Mouse (Mus musculus) CH12.LX (cell line): ENCODE measurements around the gene Trio. TPM values are rescaled to one million over a fixed set of nuclear protein-coding genes. Genes with fewer than 3 reads are reported as not detected.

Experiments
- DNase-seq: peaks from one replicate; pipeline ENCODE4 v3.0.0-alpha.2; 2013; ENCODE audit errors: extremely low read depth
- H3K27ac ChIP-seq: 2 replicates; pipeline ENCODE4 v1.5.1; 2012; ENCODE audit warnings: low read depth, mild to moderate bottlenecking, control low read depth, moderate library complexity; ENCODE audit not compliant: insufficient read depth
- H3K27me3 ChIP-seq: replicated peaks from 2 replicates; pipeline ENCODE3; 2012; ENCODE audit warnings: inconsistent platforms
- H3K36me3 ChIP-seq, 2 experiments: replicated peaks in 1 of 2; 2 replicates each; pipeline versions ENCODE3 to v1.6.1; 2012; ENCODE audit warnings: inconsistent platforms in 1 of 2, low read length in 1 of 2, mild to moderate bottlenecking in 1 of 2, mixed read lengths in 1 of 2, moderate library complexity in 1 of 2; ENCODE audit not compliant: control insufficient read depth in 1 of 2, insufficient read depth in 1 of 2
- H3K4me1 ChIP-seq, 2 experiments: 2 replicates each; pipeline ENCODE4 v1.6.1; 2012; ENCODE audit warnings: inconsistent platforms in 1 of 2, moderate library complexity in 1 of 2; ENCODE audit not compliant: insufficient read depth in 2 of 2, control insufficient read depth in 1 of 2
- H3K4me2 ChIP-seq: 2 replicates; pipeline ENCODE4 v1.6.1; 2012; ENCODE audit warnings: low read depth, mild to moderate bottlenecking, control low read depth; ENCODE audit not compliant: poor library complexity, insufficient read depth, severe bottlenecking
- H3K4me3 ChIP-seq, 3 experiments: fragments of 150-350 bp in 1 of 3; sonication (generic) in 1 of 3; replicated peaks in 1 of 3; 2 replicates each; pipeline versions ENCODE3 to v1.5.1; 2011 to 2012; ENCODE audit warnings: low read depth in 2 of 3, low read length in 2 of 3, mild to moderate bottlenecking in 2 of 3, moderate library complexity in 2 of 3, control low read depth in 1 of 3, improper control_type of control experiment in 1 of 3, inconsistent platforms in 1 of 3, mixed read lengths in 1 of 3; ENCODE audit not compliant: poor library complexity in 1 of 3
- H3K79me2 ChIP-seq: replicated peaks from 2 replicates; pipeline ENCODE4 v1.6.1; 2012; ENCODE audit warnings: mild to moderate bottlenecking, moderate library complexity; ENCODE audit not compliant: control insufficient read depth, poor library complexity, insufficient read depth, severe bottlenecking; ENCODE audit errors: extremely low read depth
- H3K9ac ChIP-seq: 2 replicates; pipeline ENCODE4 v1.6.1; 2012; ENCODE audit warnings: low read depth, mild to moderate bottlenecking, control low read depth, moderate library complexity; ENCODE audit not compliant: insufficient read depth
- H3K9me3 ChIP-seq: replicated peaks from 2 replicates; pipeline ENCODE3; 2012; ENCODE audit warnings: low read length, inconsistent platforms, mixed read lengths
- BHLHE40 ChIP-seq: IDR thresholded peaks from 2 replicates; pipeline ENCODE4 v1.6.1; 2011; ENCODE audit warnings: mild to moderate bottlenecking, low read depth, low read length, improper control_type of control experiment
- CHD1 ChIP-seq: IDR thresholded peaks from 2 replicates; pipeline ENCODE4 v1.6.1; 2012; ENCODE audit warnings: low read depth, low read length, improper control_type of control experiment, inconsistent platforms
- CHD2 ChIP-seq: IDR thresholded peaks from 2 replicates; pipeline ENCODE4 v1.6.1; 2011; ENCODE audit warnings: low read length, improper control_type of control experiment
- E2F4 ChIP-seq: IDR thresholded peaks from 2 replicates; pipeline ENCODE4 v1.6.1; 2011; ENCODE audit warnings: low read depth, low read length, improper control_type of control experiment; ENCODE audit not compliant: insufficient replicate concordance
- GABPA ChIP-seq: IDR thresholded peaks from 2 replicates; pipeline ENCODE4 v1.6.1; 2012; ENCODE audit warnings: low read depth, low read length, improper control_type of control experiment, inconsistent platforms; ENCODE audit not compliant: insufficient replicate concordance
- HCFC1 ChIP-seq: IDR thresholded peaks from 2 replicates; pipeline ENCODE4 v1.6.1; 2012; ENCODE audit warnings: low read depth, mild to moderate bottlenecking, inconsistent platforms, low read length, improper control_type of control experiment
- IRF4 ChIP-seq: IDR thresholded peaks from 2 replicates; pipeline ENCODE4 v1.6.1; 2014; ENCODE audit warnings: low read depth, mild to moderate bottlenecking, inconsistent platforms, low read length, improper control_type of control experiment
- JUN ChIP-seq: IDR thresholded peaks from 2 replicates; pipeline ENCODE4 v1.6.1; 2011; ENCODE audit warnings: low read depth, mild to moderate bottlenecking, low read length, improper control_type of control experiment, moderate library complexity; ENCODE audit not compliant: insufficient read depth
- JUND ChIP-seq: conservative IDR thresholded peaks from 2 replicates; pipeline ENCODE4 v1.6.1; 2011; ENCODE audit warnings: low read depth, low read length, improper control_type of control experiment
- MAFK ChIP-seq: IDR thresholded peaks from 2 replicates; pipeline ENCODE4 v1.6.1; 2011; ENCODE audit warnings: low read length, improper control_type of control experiment; ENCODE audit not compliant: insufficient replicate concordance
- MAX ChIP-seq: IDR thresholded peaks from 2 replicates; pipeline ENCODE4 v1.6.1; 2011; ENCODE audit warnings: low read length, improper control_type of control experiment
- MEF2A ChIP-seq: IDR thresholded peaks from 2 replicates; pipeline ENCODE4 v1.6.1; 2014; ENCODE audit warnings: low read depth, mild to moderate bottlenecking, inconsistent platforms, low read length, improper control_type of control experiment, borderline replicate concordance
- NELFE ChIP-seq: IDR thresholded peaks from 2 replicates; pipeline ENCODE4 v1.6.1; 2011; ENCODE audit warnings: low read depth, low read length, improper control_type of control experiment
- NRF1 ChIP-seq: IDR thresholded peaks from 2 replicates; pipeline ENCODE4 v1.6.1; 2014; ENCODE audit warnings: low read depth, mild to moderate bottlenecking, inconsistent platforms, low read length, improper control_type of control experiment, moderate library complexity
- PAX5 ChIP-seq: IDR thresholded peaks from 2 replicates; pipeline ENCODE4 v1.6.1; 2012; ENCODE audit warnings: low read length, inconsistent platforms, mixed read lengths
- POLR2A ChIP-seq: IDR thresholded peaks from 2 replicates; pipeline ENCODE4 v1.6.1; 2011; ENCODE audit warnings: low read depth, mild to moderate bottlenecking, improper control_type of control experiment, low read length
- RAD21 ChIP-seq: IDR thresholded peaks from 2 replicates; pipeline ENCODE4 v1.6.1; 2011; ENCODE audit warnings: low read depth, mild to moderate bottlenecking, low read length, improper control_type of control experiment, moderate library complexity
- SMC3 ChIP-seq: IDR thresholded peaks from 2 replicates; pipeline ENCODE4 v1.6.1; 2011; ENCODE audit warnings: low read depth, low read length, improper control_type of control experiment
- TBP ChIP-seq: conservative IDR thresholded peaks from 2 replicates; pipeline ENCODE4 v1.6.1; 2011; ENCODE audit warnings: low read depth, low read length, improper control_type of control experiment
- TCF12 ChIP-seq: IDR thresholded peaks from 2 replicates; pipeline ENCODE4 v1.6.1; 2014; ENCODE audit warnings: low read depth, mild to moderate bottlenecking, inconsistent platforms, low read length, improper control_type of control experiment
- UBTF ChIP-seq: IDR thresholded peaks from 2 replicates; pipeline ENCODE4 v1.6.1; 2012; ENCODE audit warnings: low read depth, mild to moderate bottlenecking, inconsistent platforms, low read length, improper control_type of control experiment, moderate library complexity
- USF1 ChIP-seq: IDR thresholded peaks from 2 replicates; pipeline ENCODE4 v1.6.1; 2014; ENCODE audit warnings: low read depth, mild to moderate bottlenecking, inconsistent platforms, low read length, improper control_type of control experiment
- ZC3H11A ChIP-seq: IDR thresholded peaks from 2 replicates; pipeline ENCODE4 v1.6.1; 2012; ENCODE audit warnings: low read depth, mild to moderate bottlenecking, inconsistent platforms, low read length, improper control_type of control experiment
- ZKSCAN1 ChIP-seq: IDR thresholded peaks from 2 replicates; pipeline ENCODE4 v1.6.1; 2012; ENCODE audit warnings: low read depth, inconsistent platforms, low read length, improper control_type of control experiment, borderline replicate concordance
- ZNF384 ChIP-seq: IDR thresholded peaks from 2 replicates; pipeline ENCODE4 v1.6.1; 2012; ENCODE audit warnings: low read depth, low read length, improper control_type of control experiment, inconsistent platforms
- dilution Hi-C: fragments of 300-500 bp; cut with MboI; formaldehyde crosslinking; loops from 2 replicates; pipeline ENCODE4 v1.14.3; 2020; ENCODE audit warnings: low sequenced_read_pairs; ENCODE audit not compliant: extremely low pct_unique_long_range_greater_than_20kb, extremely low pct_ligation_motif_present
- in situ Hi-C: fragments of 300-500 bp; cut with MboI; formaldehyde crosslinking; loops from 3 replicates; pipeline ENCODE4 v1.14.3; 2019; ENCODE audit warnings: low sequenced_read_pairs, low pct_ligation_motif_present, low pct_unique_long_range_greater_than_20kb, mixed read lengths
- polyA plus RNA-seq: library from polyadenylated mRNA; unstranded; fragments of >175 nt; gene quantifications from 2 replicates; pipeline ENCODE4 v1.2.1, GENCODE M21; 2012; ENCODE audit warnings: low read depth; ENCODE audit not compliant: insufficient read length
- total RNA-seq, 2 experiments: library from RNA; depleted of rRNA; stranded (reverse); fragments of 300-350 nt in 1 of 2; fragments of >200 nt in 1 of 2; gene quantifications; 2 replicates each; pipeline ENCODE4 v1.2.3; 2012 to 2014

Trio gene
- total and polyA plus RNA-seq, 3 experiments, result 3.9 to 17.5 (median 4.3) TPM

- Histone ChIP-seq H3K36me3 (no peaks in the 10 kb centered on the region), H3K9ac (no peak overlapping the region), H3K4me1 (peaks cover 0 to 13% of the 10 kb centered on the region in 2 experiments; a peak in 2 of 4 replicates), H3K9me3 (no peaks in the 10 kb centered on the region), H3K27me3 (no peaks in the 10 kb centered on the region), H3K79me2 (no peaks in the 10 kb centered on the region), H3K4me2 (no peak overlapping the region), H3K27ac (no peak overlapping the region), H3K4me3 (no peak overlapping the region)
- dilution Hi-C loops, result no loop called here
- TF ChIP-seq RAD21, result no peak
- TF ChIP-seq CHD1, result no peak
- TF ChIP-seq GABPA, result no peak
- TF ChIP-seq NRF1, result no peak
- no peak for TF ChIP-seq SMC3
- TF ChIP-seq USF1, result no peak
- no peak for TF ChIP-seq MAFK
- TF ChIP-seq MAX, result no peak
- TF ChIP-seq PAX5, result no peak
- TF ChIP-seq TBP, result no peak
- TF ChIP-seq TCF12, result no peak
- no peak for TF ChIP-seq E2F4
- no peak for TF ChIP-seq ZNF384
- TF ChIP-seq ZKSCAN1, result no peak
- TF ChIP-seq JUND, result no peak
- TF ChIP-seq POLR2A, result no peak
- TF ChIP-seq BHLHE40, result no peak
- no peak for TF ChIP-seq IRF4
- in situ Hi-C loops, result no loop called here
- DNase-seq, result no peak
Measured at GRCm38 (mm10) chr15:27866053-27866452, 159.6 kb downstream of the Trio start.

GRCm38 (mm10) chr15:27864397-27864796 lies 161.3 kb downstream of the Trio start:
- no peaks in the 10 kb centered on the region for H3K79me2 ChIP-seq
- no peaks in the 10 kb centered on the region for H3K36me3 ChIP-seq
- no peak overlapping the region for H3K27ac ChIP-seq
- H3K4me2 ChIP-seq, result no peak overlapping the region
- in situ Hi-C loops, result no loop called here
- no peak overlapping the region for H3K4me3 ChIP-seq
- TF ChIP-seq BHLHE40 (no peak), TBP (no peak), MAX (no peak), NRF1 (no peak), HCFC1 (no peak), TCF12 (no peak), MEF2A (no peak), ZKSCAN1 (no peak), CHD2 (no peak), ZC3H11A (no peak), IRF4 (no peak), NELFE (no peak), JUN (no peak), UBTF (no peak)
- TF ChIP-seq, all 38 proteins: peak for 0
- no peak for DNase-seq
- no peaks in the 10 kb centered on the region for H3K27me3 ChIP-seq
- no peaks in the 10 kb centered on the region for H3K9me3 ChIP-seq
- H3K4me1 ChIP-seq, result peaks cover 0 to 30% of the 10 kb centered on the region in 2 experiments; a peak in 2 of 4 replicates
- H3K9ac ChIP-seq, result no peak overlapping the region
- dilution Hi-C loops, result no loop called here
